Mouse (Mus musculus): ENCODE measurements around the gene Psmd3.
"Not testable (repeated sequence)": the region's sequence is repeated elsewhere in the genome, so short reads cannot be mapped to it uniquely, and the experiment has no call there.

The Psmd3 gene

GRCm38 (mm10) chr11:98721458-98722226, 39.3 kb downstream of the Psmd3 start:
- peak; percentile 77 for DNase-seq

GRCm38 (mm10) chr11:98723098-98723497, 40.7 kb downstream of the Psmd3 start:
- DNase-seq, result no peak

GRCm38 (mm10) chr11:98725926-98726506, 43.7 kb downstream of the Psmd3 start:
- no peak for DNase-seq

GRCm38 (mm10) chr11:98729119-98729588, 46.8 kb downstream of the Psmd3 start, which contains the start of gene Med24:
Med24 (minus strand) TSS chr11:98729435.
- DNase-seq, result peak; percentile 89

- no peak for DNase-seq
Measured at GRCm38 (mm10) chr11:98730727-98731126, 48.4 kb downstream of the Psmd3 start.

- DNase-seq, result no peak
Measured at GRCm38 (mm10) chr11:98731134-98731533, 48.8 kb downstream of the Psmd3 start.

GRCm38 (mm10) chr11:98734020-98734419, 51.7 kb downstream of the Psmd3 start:
- no peak for DNase-seq

- no peak for DNase-seq
Measured at GRCm38 (mm10) chr11:98735111-98735510, 52.8 kb downstream of the Psmd3 start.

- no peak for DNase-seq
Measured at GRCm38 (mm10) chr11:98736176-98736575, 53.8 kb downstream of the Psmd3 start.

GRCm38 (mm10) chr11:98737220-98737619, 54.9 kb downstream of the Psmd3 start:
- not testable (repeated sequence) for DNase-seq

- DNase-seq, result no peak
Measured at GRCm38 (mm10) chr11:98738428-98738911, 56.1 kb downstream of the Psmd3 start.

- DNase-seq, result no peak
Measured at GRCm38 (mm10) chr11:98738925-98739324, 56.6 kb downstream of the Psmd3 start.

- peak; percentile 59 for DNase-seq
Measured at GRCm38 (mm10) chr11:98740026-98740392, 57.7 kb downstream of the Psmd3 start.

GRCm38 (mm10) chr11:98740393-98741050, 58.2 kb downstream of the Psmd3 start, which contains the start of gene Thra:
Thra (plus strand) TSS chr11:98740638.
- DNase-seq, result peak; percentile 83

- no peak for DNase-seq
Measured at GRCm38 (mm10) chr11:98741051-98741620, 58.8 kb downstream of the Psmd3 start.

GRCm38 (mm10) chr11:98741622-98742396, 59.5 kb downstream of the Psmd3 start:
- peak; percentile 94 for DNase-seq

GRCm38 (mm10) chr11:98742397-98743291, 60.3 kb downstream of the Psmd3 start:
- DNase-seq, result peak; percentile 66

GRCm38 (mm10) chr11:98743655-98744345, 61.4 kb downstream of the Psmd3 start:
- peak; percentile 92 for DNase-seq

GRCm38 (mm10) chr11:98744456-98745019, 62.2 kb downstream of the Psmd3 start:
- peak; percentile 81 for DNase-seq

Measured in kidney, postnatal 10 days (tissue).